Comparison of ENCODE assay signal across 16 mouse cellular contexts in genomic region chr9:40323773-40324172, GRCm38 (mm10). TPM values are rescaled to one million over a fixed set of nuclear protein-coding genes. Genes with fewer than 3 reads are reported as not detected.
DNase-seq lines count a peak whose midpoint lies in the region; ATAC-seq and TF ChIP-seq lines count a peak whose summit lies in the region.
"Had no signal": no experiment of that assay in that cellular context is flagged by ENCODE, and none has a peak within 500 bp of the region (broad histone marks: within the 10 kb centered on the region; RNA-seq: fewer than 3 reads in every experiment).

No protein-coding gene starts in this region.

- intact Hi-C loops in gastrocnemius, adult 2 months (cut with DNase I): no loop called here

- H3K27me3 ChIP-seq in megakaryocyte, embryonic 14.5 days (replicated peaks): no peaks in the 10 kb centered on the region
- H3K27me3 ChIP-seq in liver, postnatal 0 days (ENCODE audit: insufficient read depth, low read length): no peaks in the 10 kb centered on the region
- no peaks in the 10 kb centered on the region for H3K27me3 ChIP-seq in hindbrain, embryonic 11.5 days (ENCODE audit: control insufficient read depth, insufficient read depth, low read length)
- H3K27me3 ChIP-seq: CH12.LX had no signal

- ATAC-seq in megakaryocyte, adult 5-6 weeks (ENCODE audit: poor library complexity, severe bottlenecking): no peak
- ATAC-seq in liver, postnatal 0 days: no peak
- ATAC-seq in hindbrain, embryonic 11.5 days (ENCODE audit: low FRiP score): no peak
- ATAC-seq: forebrain, embryonic 16.5 days had no signal

- WGBS in liver, postnatal 0 days (ENCODE audit: insufficient replicate concordance): 63% methylated on average over 6 of the region's 6 CpGs
- WGBS in hindbrain, embryonic 11.5 days: 85% methylated on average over 6 of the region's 6 CpGs

- peaks cover 4% of the 10 kb centered on the region for H3K36me3 ChIP-seq in megakaryocyte, embryonic 14.5 days (replicated peaks; ENCODE audit: low read length)
- no peaks in the 10 kb centered on the region for H3K36me3 ChIP-seq in liver, postnatal 0 days (replicated peaks; ENCODE audit: insufficient read depth, low read length)
- H3K36me3 ChIP-seq in hindbrain, embryonic 11.5 days (ENCODE audit: control insufficient read depth, insufficient read depth, low read length): no peaks in the 10 kb centered on the region

- peaks cover 87% of the 10 kb centered on the region for H3K4me1 ChIP-seq in megakaryocyte, embryonic 14.5 days
- peaks cover 17% of the 10 kb centered on the region for H3K4me1 ChIP-seq in liver, postnatal 0 days (ENCODE audit: insufficient read depth)
- no peaks in the 10 kb centered on the region for H3K4me1 ChIP-seq in hindbrain, embryonic 11.5 days (replicated peaks; ENCODE audit: control insufficient read depth, insufficient read depth, low read length)

- TF ChIP-seq CTCF in gastrocnemius, adult 2 months (IDR thresholded peaks at IDR 0.05): no peak
- no peak for TF ChIP-seq CTCF in liver, postnatal 0 days (IDR thresholded peaks at IDR 0.05; ENCODE audit: low read depth)

- no peak for TF ChIP-seq EP300 in liver, postnatal 0 days (IDR thresholded peaks at IDR 0.05; ENCODE audit: low read depth)

- H3K9ac ChIP-seq in liver, postnatal 0 days (replicated peaks): no peak overlapping the region
- H3K9ac ChIP-seq in hindbrain, embryonic 11.5 days (ENCODE audit: low read depth, low read length): no peak overlapping the region

- H3K9me3 ChIP-seq in megakaryocyte, embryonic 14.5 days: no peaks in the 10 kb centered on the region
- no peaks in the 10 kb centered on the region for H3K9me3 ChIP-seq in liver, postnatal 0 days (ENCODE audit: low read length)
- H3K9me3 ChIP-seq in hindbrain, embryonic 11.5 days (ENCODE audit: control insufficient read depth, low read length): no peaks in the 10 kb centered on the region

- DNase-seq in gastrocnemius, adult 2 months: no peak
- no peak for DNase-seq in gastrocnemius, adult 18-20 months (ENCODE audit: low spot score)
- no peak for DNase-seq in liver, postnatal 0 days
- DNase-seq in frontal cortex, postnatal 25 days (ENCODE audit: low spot score in 2 of 2): no peak
- no peak for DNase-seq in right cerebral cortex, postnatal 36 days (ENCODE audit: low spot score in 2 of 2)
- DNase-seq in hindbrain, embryonic 11.5 days (ENCODE audit: low spot score): no peak
- DNase-seq: adrenal gland, postnatal 14 days; cerebellum, postnatal 10 days; gastrocnemius, postnatal 14 days; right cerebral cortex, adult 18-20 months had no signal

- H3K4me2 ChIP-seq in liver, postnatal 0 days (ENCODE audit: low read depth, low read length): no peak overlapping the region
- no peak overlapping the region for H3K4me2 ChIP-seq in hindbrain, embryonic 11.5 days (replicated peaks; ENCODE audit: low read depth, low read length)
- H3K4me2 ChIP-seq: midbrain, embryonic 11.5 days had no signal

- H3K27ac ChIP-seq in gastrocnemius, adult 2 months: peak overlapping the region; percentile 67
- 0 out of 2 replicates have a peak overlapping the region, but pooled peaks have one; percentile 2 for H3K27ac ChIP-seq in liver, postnatal 0 days (ENCODE audit: low read depth)
- no peak overlapping the region for H3K27ac ChIP-seq in hindbrain, embryonic 11.5 days (ENCODE audit: low read depth, low read length)

- H3K4me3 ChIP-seq in gastrocnemius, adult 2 months: no peak overlapping the region
- H3K4me3 ChIP-seq in megakaryocyte, embryonic 14.5 days (replicated peaks): peak overlapping the region; percentile 73
- H3K4me3 ChIP-seq in liver, postnatal 0 days (ENCODE audit: low read depth, low read length): no peak overlapping the region
- no peak overlapping the region for H3K4me3 ChIP-seq in hindbrain, embryonic 11.5 days (ENCODE audit: low read depth, low read length)

RNA-seq across cellular contexts. Expression of gene Scn3b, which starts 54.8 kb away (rescaled TPM):
- 1 to 10 TPM in 1 of 2 experiments, under 1 TPM in 1; 0.64 to 2.4 TPM for total RNA-seq in gastrocnemius, adult 2 months (2021)
- total RNA-seq in gastrocnemius, adult 18-20 months (2021): 1 to 10 TPM; 1.1 to 2.3 TPM
- polyA plus RNA-seq in megakaryocyte, embryonic 14.5 days (2012; ENCODE audit: insufficient read depth, low replicate concordance): not detected in 2 replicates
- 0.87 TPM in 1 of 2 replicates, not detected in the other for total RNA-seq in megakaryocyte, adult 5-6 weeks (2015)
- total RNA-seq in megakaryocyte, adult 5-6 weeks (2017): not detected in 2 replicates
- 0.15 TPM in 2 replicates for polyA plus RNA-seq in liver, postnatal 0 days (2015; fragmentation: Nextera tagmentation; extraction: Ambion mirVana)
- polyA plus RNA-seq in hindbrain, embryonic 11.5 days (2014; fragmentation: Nextera tagmentation; extraction: Ambion mirVana): 22.5 and 23.5 TPM in 2 replicates
- total RNA-seq: neutrophil, adult 5-6 weeks had no signal
